Mouse (Mus musculus) lung, embryonic 16.5 days (tissue): ENCODE measurements around the gene Zfp180. TPM values are rescaled to one million over a fixed set of nuclear protein-coding genes. Genes with fewer than 3 reads are reported as not detected.
A peak's percentile ranks its signal among the peaks of the same experiment; 100 is the strongest.
"Not testable (repeated sequence)": the region's sequence is repeated elsewhere in the genome, so short reads cannot be mapped to it uniquely, and the experiment has no call there.

Experiments
- ATAC-seq: fragments of 200-750 bp; cut with Nextera tagmentation; 2 replicates; pipeline ENCODE4 v1.8.0; 2017; ENCODE audit warnings: low read depth, mild to moderate bottlenecking, moderate library complexity
- H3K27ac ChIP-seq: fragments of 300-500 bp; sonication (generic); 2 replicates; pipeline ENCODE4 v1.5.1; 2014; ENCODE audit warnings: mild to moderate bottlenecking, control low read depth, low read length
- H3K27me3 ChIP-seq: fragments of 300-500 bp; sonication (generic); 2 replicates; pipeline ENCODE4 v1.6.1; 2014; ENCODE audit warnings: low read depth, low read length, mixed read lengths; ENCODE audit not compliant: control insufficient read depth, insufficient read depth
- H3K36me3 ChIP-seq: fragments of 300-500 bp; sonication (generic); 2 replicates; pipeline ENCODE4 v1.6.1; 2014; ENCODE audit warnings: low read length; ENCODE audit not compliant: control insufficient read depth, insufficient read depth
- H3K4me1 ChIP-seq: fragments of 300-500 bp; sonication (generic); replicated peaks from 2 replicates; pipeline ENCODE4 v1.6.1; 2014; ENCODE audit warnings: low read length, mixed read lengths; ENCODE audit not compliant: control insufficient read depth, insufficient read depth
- H3K4me2 ChIP-seq: fragments of 300-500 bp; sonication (generic); 2 replicates; pipeline ENCODE4 v1.6.1; 2014; ENCODE audit warnings: low read depth, low read length, control low read depth
- H3K4me3 ChIP-seq: fragments of 300-500 bp; sonication (generic); 2 replicates; pipeline ENCODE4 v1.5.1; 2014; ENCODE audit warnings: mild to moderate bottlenecking, low read length, control low read depth
- H3K9ac ChIP-seq: fragments of 300-500 bp; sonication (generic); 2 replicates; pipeline ENCODE4 v1.6.1; 2014; ENCODE audit warnings: low read length, control low read depth
- H3K9me3 ChIP-seq: fragments of 300-500 bp; sonication (generic); 2 replicates; pipeline ENCODE4 v1.6.1; 2016; ENCODE audit warnings: low read length; ENCODE audit not compliant: control insufficient read depth
- WGBS: fragments of 180-500 bp; shearing (Covaris S2); extraction: QIAGEN DNeasy Blood & Tissue Kit; methylation state at CpG from one replicate; pipeline ENCODE4 v1.1.7; 2014; 5-methylcytosine and 5-hydroxymethylcytosine counted together
- polyA plus RNA-seq: library from polyadenylated mRNA; unstranded; fragments of >200 nt; fragmentation: Nextera tagmentation; extraction: Ambion mirVana; gene quantifications from 2 replicates; pipeline ENCODE4 v1.2.1, GENCODE M21; 2015

Zfp180 gene
- 18.9 and 21.0 TPM in 2 replicates for polyA plus RNA-seq

DNA sequence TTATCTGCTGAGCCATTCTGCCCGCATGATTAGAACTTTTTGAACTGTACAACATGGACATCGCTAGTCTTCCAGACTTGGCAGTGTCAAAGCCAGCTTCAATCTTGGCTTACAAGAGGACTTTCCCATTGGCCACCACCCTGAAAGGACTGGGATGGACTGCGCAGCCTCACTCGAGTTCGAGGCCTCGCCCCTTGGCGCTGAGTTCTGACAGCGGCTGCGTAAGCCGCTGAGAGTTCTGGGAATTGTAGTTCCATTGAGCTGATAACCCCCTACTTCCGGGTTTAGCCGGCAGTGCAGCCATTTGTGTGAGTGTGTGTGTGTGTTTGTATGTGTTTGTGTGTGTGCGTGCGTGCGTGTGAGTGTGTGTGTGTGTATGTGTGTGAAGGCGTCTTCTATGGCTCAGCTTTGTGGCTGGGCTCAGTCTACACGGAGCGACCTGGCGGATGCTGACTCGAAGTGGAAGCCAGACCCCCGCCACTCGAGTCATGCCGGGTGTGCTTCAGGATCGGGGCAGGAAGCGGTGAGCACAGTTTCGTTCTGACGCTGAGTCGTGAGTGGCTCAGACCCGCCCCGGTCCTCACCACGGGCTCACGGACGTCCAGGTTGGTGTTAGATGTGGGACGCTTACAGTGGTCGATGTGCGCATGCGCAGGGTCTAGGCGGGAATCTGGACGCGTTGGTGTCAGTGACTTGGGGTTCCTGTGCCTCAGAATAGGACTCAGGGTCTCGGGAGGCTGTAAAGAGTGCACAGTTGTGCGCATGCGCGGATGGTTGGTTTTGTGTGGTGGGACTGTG, at the start of gene Zfp180:
Zfp180 (plus strand) TSS at position 291 of the 798 bp plus-strand sequence.
- 21% methylated on average over 44 of the region's 44 CpGs for WGBS
- peak within 1 kb of the TSS; percentile 93 for H3K27ac ChIP-seq
- peak; percentile 98 for ATAC-seq

DNA sequence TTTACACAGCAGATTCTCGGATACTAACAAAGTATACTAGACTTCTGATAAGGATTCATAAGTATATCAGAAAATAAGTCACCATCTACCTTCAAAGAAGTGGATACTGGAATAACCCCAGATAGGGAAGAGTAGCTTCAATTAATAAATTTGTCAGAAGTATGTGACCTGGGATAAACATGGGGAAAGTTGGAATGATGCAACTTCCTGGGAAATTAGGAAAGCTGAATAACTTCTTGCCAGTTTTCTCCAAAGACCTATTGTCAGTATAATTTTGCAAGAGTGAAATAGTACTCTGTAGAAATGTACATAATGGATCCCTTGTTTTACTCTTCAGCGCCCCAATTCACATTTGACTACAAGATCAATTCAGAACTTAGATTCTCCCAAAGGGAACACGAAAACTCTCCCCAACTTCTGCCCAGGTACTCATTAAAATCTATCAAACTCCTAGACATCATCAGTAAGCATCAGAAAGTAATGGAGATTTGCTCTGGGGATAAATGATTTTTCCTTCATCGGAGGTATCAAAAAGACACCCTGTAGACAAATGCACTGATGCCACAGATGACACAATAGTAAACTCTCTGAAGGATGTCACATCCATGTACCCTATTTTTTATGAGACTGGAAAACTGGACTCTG, 28.9 kb upstream of the Zfp180 start, which contains the start of gene Vmn1r183:
Vmn1r183 (plus strand) TSS at position 595 of the 645 bp plus-strand sequence.
- 69% methylated on average over 4 of the region's 4 CpGs for WGBS
- no peaks in the 10 kb centered on the region for H3K36me3 ChIP-seq
- no peak within 1 kb of the TSS for H3K27ac ChIP-seq
- H3K27me3 ChIP-seq: no peaks in the 10 kb centered on the region
- H3K4me2 ChIP-seq: no peak within 1 kb of the TSS
- no peaks in the 10 kb centered on the region for H3K9me3 ChIP-seq
- H3K9ac ChIP-seq: no peak within 1 kb of the TSS
- ATAC-seq: no peak
- no peak within 1 kb of the TSS for H3K4me3 ChIP-seq
- no peaks in the 10 kb centered on the region for H3K4me1 ChIP-seq

More for the DNA sequence above, at the start of gene Zfp180:
- Histone ChIP-seq H3K27me3 (no peaks in the 10 kb centered on the region), H3K9ac (peak within 1 kb of the TSS; percentile 87), H3K9me3 (peaks cover 3% of the 10 kb centered on the region; the same call in 1 of the 2 replicates), H3K4me1 (peaks cover 12% of the 10 kb centered on the region), H3K4me3 (peak within 1 kb of the TSS; percentile 90), H3K36me3 (peaks cover 8% of the 10 kb centered on the region), H3K4me2 (peak within 1 kb of the TSS; percentile 77)

DNA sequence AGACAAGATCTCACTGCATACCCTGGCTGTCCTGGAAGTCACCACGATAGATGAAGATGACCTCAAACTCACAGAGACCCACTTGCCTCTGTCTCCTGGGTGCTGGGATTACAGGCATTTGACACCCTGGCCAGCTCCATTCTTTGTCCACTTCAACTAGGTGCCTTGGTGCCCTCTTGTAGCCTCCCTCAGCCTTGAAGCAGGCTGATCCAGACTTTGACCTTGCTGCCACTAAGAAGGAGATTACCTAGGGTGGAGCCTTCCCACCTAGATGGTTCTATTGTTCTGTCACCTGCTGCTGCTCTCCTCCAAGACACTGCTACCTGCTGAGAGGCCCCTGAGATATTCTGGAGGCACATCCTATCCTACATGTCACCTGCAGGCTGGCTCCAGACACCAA, 7.3 kb upstream of the Zfp180 start:
- 26% methylated on average over 1 of the region's 1 CpGs for WGBS
- not testable (repeated sequence) for H3K27me3 ChIP-seq, ATAC-seq, H3K36me3 ChIP-seq, H3K9me3 ChIP-seq, H3K4me3 ChIP-seq, H3K27ac ChIP-seq, H3K9ac ChIP-seq, H3K4me1 ChIP-seq, H3K4me2 ChIP-seq

DNA sequence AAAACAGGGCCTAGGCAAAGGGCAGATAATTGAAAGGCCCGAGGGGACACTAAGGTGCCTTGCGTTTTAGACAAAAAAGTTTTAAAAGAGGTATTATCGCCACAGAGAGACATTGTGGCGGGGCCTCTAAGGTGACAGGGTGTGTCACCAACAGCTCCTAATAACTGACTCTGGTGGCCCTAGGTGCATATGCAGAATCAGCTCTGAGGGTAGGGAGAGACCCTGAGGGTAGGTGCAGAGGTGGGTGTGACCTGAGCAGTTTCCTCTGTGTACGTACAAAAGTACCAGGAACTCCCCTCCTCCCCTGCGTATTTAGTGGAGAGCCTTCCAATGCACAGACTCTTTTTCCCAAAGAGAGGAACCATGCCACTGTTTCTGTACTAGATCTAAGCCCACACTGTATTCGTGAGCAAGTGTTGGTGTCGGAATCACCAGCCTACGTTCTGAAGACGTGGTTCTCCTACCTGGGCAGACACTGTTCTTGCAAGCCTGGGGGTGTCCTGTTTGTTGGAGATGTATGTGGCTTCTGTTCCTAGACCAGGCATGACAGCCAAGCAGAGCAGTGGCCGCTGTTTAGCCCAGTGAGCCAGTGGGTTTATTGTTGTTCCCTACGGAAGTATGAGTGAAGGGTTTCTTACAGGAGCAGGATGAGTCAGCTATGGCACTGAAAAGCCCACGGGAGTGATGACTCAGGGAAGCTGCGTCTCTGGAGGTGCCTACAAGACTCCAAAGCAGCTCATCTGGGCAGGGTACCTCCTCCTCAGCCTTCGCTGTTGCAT, 922 bp downstream of the Zfp180 start:
- 34% methylated on average over 15 of the region's 15 CpGs for WGBS
- Histone ChIP-seq H3K4me2 (peak overlapping the region; percentile 77), H3K9me3 (peaks cover 3% of the 10 kb centered on the region; the same call in 1 of the 2 replicates), H3K9ac (peak overlapping the region; percentile 87), H3K27ac (peak overlapping the region; percentile 93), H3K27me3 (no peaks in the 10 kb centered on the region), H3K36me3 (peaks cover 16% of the 10 kb centered on the region), H3K4me3 (peak overlapping the region; percentile 90), H3K4me1 (peaks cover 12% of the 10 kb centered on the region)
- peak; percentile 13; the same call in 1 of the 2 replicates for ATAC-seq

DNA sequence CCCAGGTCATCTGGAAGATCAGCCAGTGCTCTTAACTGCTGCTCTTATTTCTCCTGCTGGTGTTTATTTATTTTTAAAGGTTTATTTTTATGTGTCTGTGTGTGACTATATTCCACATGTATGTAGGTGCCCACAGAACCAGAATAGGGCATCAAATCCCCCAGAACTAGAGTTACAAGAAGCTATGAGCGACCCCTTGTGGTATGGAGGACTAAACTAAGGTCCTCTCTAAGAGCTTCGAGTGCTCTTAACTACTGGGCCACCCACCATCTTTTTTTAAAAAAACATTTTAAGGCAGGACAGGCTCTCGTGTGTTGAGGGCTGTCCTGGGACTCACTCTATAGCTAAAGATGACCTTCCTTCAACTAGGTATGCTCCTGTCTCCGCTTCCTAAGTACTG, 5.1 kb downstream of the Zfp180 start:
- 85% methylated on average over 4 of the region's 4 CpGs for WGBS
- Histone ChIP-seq H3K36me3 (peaks cover 21% of the 10 kb centered on the region), H3K4me3 (no peak overlapping the region), H3K9me3 (peaks cover 2% of the 10 kb centered on the region; the same call in 1 of the 2 replicates), H3K9ac (no peak overlapping the region), H3K27ac (no peak overlapping the region), H3K4me2 (no peak overlapping the region), H3K4me1 (peaks cover 8% of the 10 kb centered on the region), H3K27me3 (no peaks in the 10 kb centered on the region)
- no peak for ATAC-seq

DNA sequence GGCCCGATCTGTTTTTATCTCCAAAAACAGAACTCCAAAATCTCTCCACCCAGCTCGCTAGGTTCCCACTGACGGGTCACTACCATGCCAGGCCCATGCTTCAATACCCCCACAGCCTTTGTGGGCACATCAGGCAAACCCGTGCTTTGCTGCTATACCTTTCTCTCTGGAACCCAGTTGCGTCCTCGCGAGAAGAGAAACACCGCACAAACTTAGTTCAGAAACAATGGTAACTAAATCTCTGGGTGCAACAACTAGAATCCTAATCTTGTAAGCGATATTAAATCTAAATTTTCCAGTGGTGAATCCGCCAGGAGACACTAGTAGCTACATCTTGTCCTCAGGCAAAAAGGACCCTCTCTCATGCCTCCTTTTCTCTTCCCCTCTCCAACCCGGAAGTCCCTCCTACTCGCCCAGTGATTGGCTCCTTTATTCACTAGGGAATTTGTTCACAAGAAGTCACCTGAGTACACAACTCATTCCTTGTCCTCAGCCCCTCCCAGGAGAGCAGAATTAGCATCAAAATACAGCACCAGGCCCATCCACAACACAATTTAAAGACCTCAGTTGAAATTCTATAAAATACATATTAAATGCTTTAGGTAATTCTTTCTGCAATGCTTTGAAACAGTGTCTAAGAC, 5.9 kb downstream of the Zfp180 start:
- Histone ChIP-seq H3K36me3 (peaks cover 21% of the 10 kb centered on the region), H3K9me3 (no peaks in the 10 kb centered on the region; the same call in 1 of the 2 replicates), H3K9ac (no peak overlapping the region), H3K4me3 (no peak overlapping the region), H3K27me3 (no peaks in the 10 kb centered on the region), H3K27ac (no peak overlapping the region), H3K4me2 (no peak overlapping the region), H3K4me1 (peaks cover 8% of the 10 kb centered on the region)
- 95% methylated on average over 12 of the region's 12 CpGs for WGBS
- no peak for ATAC-seq

DNA sequence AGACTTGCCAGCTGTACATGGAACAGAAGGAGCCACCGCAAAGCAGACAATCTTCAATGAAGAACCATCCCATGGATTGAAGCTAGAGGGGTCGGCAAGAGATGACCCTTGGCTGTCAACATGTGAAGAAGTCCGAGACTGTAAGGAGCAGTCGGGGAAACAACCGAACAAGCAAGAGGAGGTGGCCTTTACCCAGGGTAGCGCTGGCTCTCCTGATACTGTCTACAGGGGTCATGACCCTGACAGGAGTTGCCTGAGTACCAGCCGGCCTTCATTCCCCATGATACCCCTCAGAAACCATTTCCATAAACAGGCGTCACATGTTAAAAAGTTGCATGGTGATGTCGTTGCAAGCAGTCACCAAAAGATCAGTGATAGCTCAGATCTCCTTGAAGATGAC, 22.7 kb downstream of the Zfp180 start:
- 94% methylated on average over 9 of the region's 9 CpGs for WGBS

DNA sequence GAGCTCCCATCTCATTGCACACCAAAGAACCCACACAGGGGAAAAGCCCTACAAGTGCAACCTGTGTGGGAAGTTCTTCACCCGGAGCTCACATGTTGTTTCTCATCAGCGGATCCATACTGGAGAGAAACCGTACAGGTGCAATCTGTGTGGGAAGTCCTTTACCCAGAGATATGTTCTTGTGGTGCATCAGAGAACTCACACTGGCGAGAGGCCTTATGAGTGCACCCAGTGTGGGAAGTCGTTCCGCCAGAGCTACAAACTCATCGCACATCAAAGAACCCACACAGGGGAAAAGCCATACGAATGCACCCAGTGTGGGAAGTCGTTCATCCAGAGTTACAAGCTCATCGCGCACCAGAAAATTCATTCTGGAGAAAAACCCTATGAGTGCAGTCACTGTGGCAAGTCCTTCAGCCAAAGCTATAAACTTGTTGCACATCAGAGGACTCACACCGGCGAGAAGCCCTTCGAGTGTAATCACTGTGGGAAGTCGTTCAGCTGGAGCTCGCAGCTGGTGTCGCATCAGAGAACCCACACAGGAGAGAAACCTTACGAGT, 23.5 kb downstream of the Zfp180 start:
- Histone ChIP-seq H3K4me2 (no peak overlapping the region), H3K9ac (no peak overlapping the region), H3K4me3 (no peak overlapping the region), H3K4me1 (no peaks in the 10 kb centered on the region), H3K27me3 (no peaks in the 10 kb centered on the region), H3K27ac (no peak overlapping the region), H3K9me3 (peaks cover 82% of the 10 kb centered on the region), H3K36me3 (peaks cover 89% of the 10 kb centered on the region)
- WGBS: 94% methylated on average over 18 of the region's 18 CpGs
- ATAC-seq: no peak

More for the DNA sequence above, 22.7 kb downstream of the Zfp180 start:
- Histone ChIP-seq H3K36me3 (peaks cover 94% of the 10 kb centered on the region), H3K27ac (no peak overlapping the region), H3K4me1 (no peaks in the 10 kb centered on the region), H3K4me2 (no peak overlapping the region), H3K9ac (no peak overlapping the region), H3K27me3 (no peaks in the 10 kb centered on the region), H3K9me3 (peaks cover 77% of the 10 kb centered on the region), H3K4me3 (no peak overlapping the region)
- no peak for ATAC-seq
